Mouse (Mus musculus): ENCODE measurements around the gene Zc3h13. TPM values are rescaled to one million over a fixed set of nuclear protein-coding genes. Genes with fewer than 3 reads are reported as not detected.

Gene Zc3h13
- 10.6 TPM for polyA plus RNA-seq (2014; fragmentation: Illumina TruSeq; extraction: RNeasy Lipid Tissue Mini Kit (QIAGEN cat#74804); ENCODE audit: low read depth, low replicate concordance)

GRCm38 (mm10) chr14:75284193-75284915, at the start of gene Zc3h13:
Zc3h13 (plus strand) TSS chr14:75284373.

DNA sequence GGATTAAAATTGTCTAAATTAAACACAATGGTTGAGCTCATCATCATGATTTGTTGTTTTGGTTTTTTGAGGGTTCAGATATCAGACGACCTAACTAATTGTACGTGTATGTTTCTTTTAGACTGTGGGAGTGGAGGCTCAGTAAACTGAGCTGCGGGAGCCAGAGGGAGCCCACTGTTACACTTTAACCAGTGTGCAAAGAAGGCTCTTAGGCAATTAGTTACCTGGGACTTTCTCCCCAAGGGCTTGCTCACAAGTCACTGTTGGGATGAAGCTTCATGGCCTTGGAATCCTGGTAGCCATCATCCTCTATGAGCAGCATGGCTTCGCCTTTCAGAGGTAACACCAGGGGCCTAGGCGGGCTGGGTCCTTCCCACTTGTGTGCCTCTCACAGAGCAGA, 42.1 kb upstream of the Zc3h13 start, which contains the start of gene Cpb2:
Gene Cpb2, plus strand, starts transcription at position 201 of the 400 bp plus-strand sequence.

Other genes starting within 250 kb of the Zc3h13 start
- 268 TPM for gene Lrrc63, start 153.5 kb upstream of the Zc3h13 start, polyA plus RNA-seq (2014; fragmentation: Illumina TruSeq; extraction: RNeasy Lipid Tissue Mini Kit (QIAGEN cat#74804); ENCODE audit: low read depth, low replicate concordance)
- gene Lcp1, start 153.3 kb upstream of the Zc3h13 start, polyA plus RNA-seq (2014; fragmentation: Illumina TruSeq; extraction: RNeasy Lipid Tissue Mini Kit (QIAGEN cat#74804); ENCODE audit: low read depth, low replicate concordance) = 3.9 TPM
- not detected for gene Cpb2, start 42.1 kb upstream of the Zc3h13 start, polyA plus RNA-seq (2014; fragmentation: Illumina TruSeq; extraction: RNeasy Lipid Tissue Mini Kit (QIAGEN cat#74804); ENCODE audit: low read depth, low replicate concordance)
- gene Siah3, start 171.6 kb downstream of the Zc3h13 start, polyA plus RNA-seq (2014; fragmentation: Illumina TruSeq; extraction: RNeasy Lipid Tissue Mini Kit (QIAGEN cat#74804); ENCODE audit: low read depth, low replicate concordance) = not detected